ENCODE assay signal across 8 mouse cellular contexts in the genomic region with DNA sequence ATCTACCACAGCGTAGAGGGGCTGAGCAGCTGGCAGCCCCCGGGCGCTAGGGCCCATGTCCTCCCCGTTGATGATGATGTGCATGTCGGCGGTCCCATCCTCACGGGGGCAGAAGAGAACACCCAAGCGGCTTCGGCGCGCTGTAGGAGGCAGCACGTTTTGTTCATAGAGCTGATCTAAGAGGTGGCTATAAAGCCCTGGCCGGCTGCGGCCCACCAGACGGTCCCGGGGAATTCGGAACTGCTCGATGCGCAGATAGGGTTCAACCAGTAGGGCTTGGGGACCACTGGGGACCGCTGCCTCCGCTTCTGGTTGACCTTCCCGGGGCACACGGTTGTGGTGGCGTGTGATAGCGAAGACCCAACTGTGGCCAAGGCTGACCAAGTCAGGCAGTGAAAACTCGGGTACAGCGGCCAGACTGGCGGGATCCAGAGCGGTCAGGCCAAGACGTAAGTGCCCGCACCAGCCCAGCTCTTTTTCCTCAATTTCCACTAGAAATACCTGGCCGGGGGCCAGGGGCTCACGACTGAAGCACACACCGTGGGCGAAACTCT. TPM values are rescaled to one million over a fixed set of nuclear protein-coding genes. Genes with fewer than 3 reads are reported as not detected.
A peak's percentile ranks its signal among the peaks of the same experiment; 100 is the strongest.
DNase-seq lines count a peak whose midpoint lies in the region; ATAC-seq and TF ChIP-seq lines count a peak whose summit lies in the region.

A gene (plus strand): TSS at position 126 of the 554 bp plus-strand sequence.

- peaks cover 31% of the 10 kb centered on the region for H3K4me1 ChIP-seq in hindbrain, embryonic 10.5 days (replicated peaks)
- peaks cover 18% of the 10 kb centered on the region for H3K4me1 ChIP-seq in lung, embryonic 16.5 days (replicated peaks; ENCODE audit: control insufficient read depth, insufficient read depth, low read length)
- peaks cover 20% of the 10 kb centered on the region for H3K4me1 ChIP-seq in thymus, adult 2 months (replicated peaks; ENCODE audit: control insufficient read depth, insufficient read depth, low read length)

- H3K36me3 ChIP-seq in hindbrain, embryonic 10.5 days, result peaks cover 38% of the 10 kb centered on the region
- H3K36me3 ChIP-seq in lung, embryonic 16.5 days (ENCODE audit: control insufficient read depth, insufficient read depth, low read length), result peaks cover 3% of the 10 kb centered on the region; the same call in 1 of the 2 replicates
- peaks cover 5% of the 10 kb centered on the region; the same call in 1 of the 2 replicates for H3K36me3 ChIP-seq in thymus, adult 2 months (ENCODE audit: control insufficient read depth, insufficient read depth, low read length)

- TF ChIP-seq POLR2A in thymus, adult 2 months (IDR thresholded peaks at IDR 0.05; ENCODE audit: control insufficient read depth, extremely low read depth, insufficient read depth, low read length, poor library complexity), result 0 out of 2 replicates have a peak, but pooled peaks have one; percentile 22

- peak; percentile 88 for DNase-seq in MN1 (ENCODE audit: low spot score)
- peak; percentile 80 for DNase-seq in cerebellum, adult 9-10 months
- DNase-seq in frontal cortex, adult 2 months (ENCODE audit: extremely low spot score in 1 of 2, low spot score in 1 of 2), result peak; percentile 72 to 80
- peak; percentile 69 for DNase-seq in hindbrain, embryonic 10.5 days (ENCODE audit: low spot score)
- DNase-seq in layer of hippocampus, adult 9-10 months (ENCODE audit: low spot score), result peak; percentile 68
- peak; percentile 74 for DNase-seq in ovary, adult 18-20 months (ENCODE audit: low spot score)
- peak; percentile 82 for DNase-seq in thymus, adult 2 months

- H3K4me2 ChIP-seq in lung, embryonic 16.5 days (ENCODE audit: low read depth, low read length), result peak within 1 kb of the TSS; percentile 100

- peak within 1 kb of the TSS; percentile 85 for H3K9ac ChIP-seq in lung, embryonic 16.5 days (ENCODE audit: low read length)

- 1% methylated on average over 35 of the region's 35 CpGs for WGBS in hindbrain, embryonic 10.5 days
- under 1% methylated on average over 35 of the region's 35 CpGs for WGBS in lung, embryonic 16.5 days
- under 1% methylated on average over 35 of the region's 35 CpGs for WGBS in thymus, adult 2 months

- ATAC-seq in lung, embryonic 16.5 days (ENCODE audit: low read depth), result peak; percentile 81

- peak; percentile 76 for TF ChIP-seq CTCF in thymus, adult 2 months (IDR thresholded peaks at IDR 0.05; ENCODE audit: borderline replicate concordance, control insufficient read depth, extremely low read depth, insufficient read depth, low read length, poor library complexity)

- peak within 1 kb of the TSS; percentile 81 for H3K4me3 ChIP-seq in hindbrain, embryonic 10.5 days
- peak within 1 kb of the TSS; percentile 81 for H3K4me3 ChIP-seq in lung, embryonic 16.5 days (ENCODE audit: low read length)
- peak within 1 kb of the TSS; percentile 87 for H3K4me3 ChIP-seq in thymus, adult 2 months (ENCODE audit: control insufficient read depth, insufficient read depth, low read length)

- no peaks in the 10 kb centered on the region for H3K27me3 ChIP-seq in hindbrain, embryonic 10.5 days (ENCODE audit: insufficient read depth, poor library complexity, severe bottlenecking)
- H3K27me3 ChIP-seq in lung, embryonic 16.5 days (ENCODE audit: control insufficient read depth, insufficient read depth, low read depth, low read length), result no peaks in the 10 kb centered on the region
- H3K27me3 ChIP-seq in thymus, adult 2 months (ENCODE audit: control insufficient read depth, insufficient read depth, low read length), result no peaks in the 10 kb centered on the region

- no peaks in the 10 kb centered on the region for H3K9me3 ChIP-seq in hindbrain, embryonic 10.5 days
- H3K9me3 ChIP-seq in lung, embryonic 16.5 days (ENCODE audit: control insufficient read depth, low read length), result no peaks in the 10 kb centered on the region

- peak within 1 kb of the TSS; percentile 92 for H3K27ac ChIP-seq in hindbrain, embryonic 10.5 days
- H3K27ac ChIP-seq in lung, embryonic 16.5 days (ENCODE audit: low read length), result peak within 1 kb of the TSS; percentile 92
- H3K27ac ChIP-seq in thymus, adult 2 months (ENCODE audit: control insufficient read depth, insufficient read depth, low read length), result peak within 1 kb of the TSS; percentile 55

RNA-seq across cellular contexts. Expression of the gene that starts here (rescaled TPM):
- polyA plus RNA-seq in frontal cortex, adult 2 months (2012; rRNA removed), result 177 and 194 TPM in 2 replicates
- 98.2 and 104 TPM in 2 replicates for polyA plus RNA-seq in hindbrain, embryonic 10.5 days (2016; fragmentation: Nextera tagmentation; extraction: Ambion mirVana)
- 156 and 161 TPM in 2 replicates for polyA plus RNA-seq in lung, embryonic 16.5 days (2015; fragmentation: Nextera tagmentation; extraction: Ambion mirVana)
- polyA plus RNA-seq in thymus, adult 2 months (2012; rRNA removed), result 467 and 538 TPM in 2 replicates

Comparison
In these comparisons a context has a peak if more than half of its experiments do, and no peak if none do; other contexts are left out.
1. Peak in every context shown above with its lines: DNase-seq, ATAC-seq, H3K4me3 ChIP-seq and H3K27ac ChIP-seq.